Mouse (Mus musculus) liver, embryonic 13.5 days (tissue): ENCODE data around the gene Tnfrsf21. TPM values are rescaled to one million over a fixed set of nuclear protein-coding genes. Genes with fewer than 3 reads are reported as not detected.

Experiments
- ATAC-seq: fragments of 200-750 bp; cut with Nextera tagmentation; 2 replicates; pipeline ENCODE4 v1.8.0; 2017; ENCODE audit warnings: low read depth, mild to moderate bottlenecking, moderate number of reproducible peaks, moderate library complexity
- DNase-seq: peaks from one replicate; pipeline ENCODE4 v3.0.0; 2022
- H3K27ac ChIP-seq: fragments of 300-500 bp; sonication (generic); 2 replicates; pipeline ENCODE4 v1.5.1; 2015; ENCODE audit warnings: moderate library complexity, mild to moderate bottlenecking, inconsistent platforms
- H3K27me3 ChIP-seq: fragments of 300-500 bp; sonication (generic); 2 replicates; pipeline ENCODE4 v1.6.1; 2015; ENCODE audit warnings: mild to moderate bottlenecking, inconsistent platforms
- H3K36me3 ChIP-seq: fragments of 300-500 bp; sonication (generic); 2 replicates; pipeline ENCODE4 v1.6.1; 2015; ENCODE audit warnings: mild to moderate bottlenecking, inconsistent platforms
- H3K4me1 ChIP-seq: fragments of 300-500 bp; sonication (generic); replicated peaks from 2 replicates; pipeline ENCODE4 v1.6.1; 2015; ENCODE audit warnings: inconsistent platforms
- H3K4me2 ChIP-seq: fragments of 300-500 bp; sonication (generic); 2 replicates; pipeline ENCODE4 v1.6.1; 2015; ENCODE audit warnings: inconsistent platforms, mild to moderate bottlenecking, moderate library complexity
- H3K4me3 ChIP-seq: fragments of 300-500 bp; sonication (generic); replicated peaks from 2 replicates; pipeline ENCODE4 v1.5.1; 2015; ENCODE audit warnings: mild to moderate bottlenecking, inconsistent platforms
- H3K9ac ChIP-seq: fragments of 300-500 bp; sonication (generic); 2 replicates; pipeline ENCODE4 v1.6.1; 2015; ENCODE audit warnings: mild to moderate bottlenecking, inconsistent platforms
- H3K9me3 ChIP-seq: fragments of 300-500 bp; sonication (generic); replicated peaks from 2 replicates; pipeline ENCODE4 v1.6.1; 2016; ENCODE audit warnings: inconsistent platforms
- WGBS: fragments of 180-500 bp; shearing (Covaris S2); methylation state at CpG from one replicate; pipeline ENCODE4 v1.1.7; 2015; ENCODE audit not compliant: insufficient replicate concordance; 5-methylcytosine and 5-hydroxymethylcytosine counted together
- polyA plus RNA-seq: library from polyadenylated mRNA; unstranded; fragments of >200 nt; fragmentation: Nextera tagmentation; extraction: Ambion mirVana; gene quantifications from 2 replicates; pipeline ENCODE4 v1.2.1, GENCODE M21; 2015

Tnfrsf21 gene
- polyA plus RNA-seq, 1 experiment from 2014 or later = 25.6 TPM

DNA sequence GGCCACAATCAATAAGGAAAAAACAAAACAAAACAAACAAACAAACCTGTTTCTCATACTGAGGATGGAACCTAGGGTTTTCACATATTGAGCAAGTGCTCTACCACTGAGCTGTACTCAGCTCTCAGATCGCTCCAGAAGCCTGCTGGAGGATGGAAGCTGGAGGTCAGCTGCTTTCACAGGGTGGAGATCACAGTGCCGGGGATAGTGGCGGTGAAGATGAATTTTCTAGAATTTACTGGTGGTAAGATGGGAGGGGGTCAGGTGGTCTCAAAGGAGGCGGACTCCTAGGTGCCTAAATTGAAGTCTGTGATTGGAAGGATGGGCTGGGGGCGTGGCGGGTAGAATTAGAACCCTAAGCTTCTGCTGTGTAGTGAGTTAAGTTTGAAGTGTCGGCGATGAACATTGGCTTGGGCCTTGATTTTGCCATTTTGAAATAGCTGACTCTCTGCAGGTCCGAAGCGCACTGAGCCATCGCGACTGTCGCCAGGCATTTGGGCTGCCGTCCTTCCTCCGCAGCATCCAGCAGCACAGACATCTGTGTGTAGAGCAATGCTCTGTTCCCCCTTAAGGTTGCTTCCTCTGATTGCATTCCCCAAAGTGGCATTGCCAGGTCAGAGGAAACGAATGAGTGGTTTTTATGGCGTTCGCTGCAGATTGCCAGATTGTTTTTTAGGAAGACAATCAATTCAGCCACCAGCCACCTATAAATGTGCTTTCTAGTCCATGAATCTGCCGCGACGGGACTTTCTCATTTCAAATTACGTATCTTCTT lies 9.7 kb downstream of the Tnfrsf21 start:
- Histone ChIP-seq H3K4me2 (peak overlapping the region; percentile 64), H3K4me1 (peaks cover 95% of the 10 kb centered on the region), H3K4me3 (peak overlapping the region; percentile 41)

DNA sequence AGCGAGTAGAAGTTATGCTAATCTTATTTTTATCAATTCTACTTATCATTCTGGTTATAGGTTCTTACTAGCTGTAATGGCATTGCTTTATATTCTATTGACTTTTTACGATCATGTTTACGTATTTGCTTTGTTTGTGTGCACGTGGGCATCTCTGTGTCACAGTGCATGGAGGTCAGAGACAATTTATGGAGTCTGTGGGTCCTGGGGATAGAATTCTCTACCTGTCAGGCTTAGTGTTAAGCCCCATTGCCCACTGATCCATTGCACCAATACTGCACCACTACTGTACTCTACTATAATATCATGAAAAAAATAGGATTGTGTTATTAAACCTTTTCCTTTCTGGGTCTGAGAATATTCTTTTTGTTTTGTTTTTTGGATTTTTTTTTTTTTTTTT lies 10.4 kb downstream of the Tnfrsf21 start:
- no peak for ATAC-seq
- peaks cover 10% of the 10 kb centered on the region for H3K36me3 ChIP-seq
- H3K4me2 ChIP-seq = peak overlapping the region; percentile 64; the same call in 1 of the 2 replicates
- no peak overlapping the region for H3K4me3 ChIP-seq
- no peak for DNase-seq
- H3K9me3 ChIP-seq = no peaks in the 10 kb centered on the region
- H3K27me3 ChIP-seq = no peaks in the 10 kb centered on the region
- H3K9ac ChIP-seq = no peak overlapping the region
- 78% methylated on average over 4 of the region's 4 CpGs for WGBS
- peak overlapping the region; percentile 98 for H3K27ac ChIP-seq
- peaks cover 91% of the 10 kb centered on the region for H3K4me1 ChIP-seq

More for the DNA sequence above, 9.7 kb downstream of the Tnfrsf21 start:
- Histone ChIP-seq H3K9me3 (no peaks in the 10 kb centered on the region), H3K27me3 (no peaks in the 10 kb centered on the region), H3K9ac (peak overlapping the region; percentile 70), H3K27ac (peak overlapping the region; percentile 98), H3K36me3 (peaks cover 16% of the 10 kb centered on the region)
- ATAC-seq (no peak), DNase-seq (no peak)
- WGBS = 86% methylated on average over 22 of the region's 22 CpGs

DNA sequence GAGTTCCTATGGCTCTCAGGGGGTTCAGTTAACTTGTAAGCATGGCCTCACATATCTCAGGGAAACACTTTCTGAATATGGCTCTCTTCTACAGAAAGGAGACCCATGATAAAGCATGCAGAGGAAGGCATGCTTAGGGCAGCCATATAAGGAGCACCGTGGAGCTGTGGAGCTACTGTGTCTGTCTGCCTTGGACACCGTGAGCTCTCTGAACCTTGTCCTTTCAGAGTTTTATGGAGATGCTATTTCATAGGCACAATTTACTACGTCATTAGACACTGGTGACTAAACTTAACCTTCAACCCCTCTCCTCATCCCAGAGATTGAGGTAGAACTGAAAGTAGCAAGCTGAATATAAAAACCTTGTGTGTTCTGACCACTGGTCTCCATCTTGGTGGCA lies 13.2 kb downstream of the Tnfrsf21 start:
- Histone ChIP-seq H3K4me3 (no peak overlapping the region), H3K9me3 (no peaks in the 10 kb centered on the region), H3K27ac (peak overlapping the region; percentile 85), H3K36me3 (no peaks in the 10 kb centered on the region), H3K4me1 (peaks cover 79% of the 10 kb centered on the region), H3K4me2 (peak overlapping the region; percentile 35), H3K9ac (peak overlapping the region; percentile 55), H3K27me3 (no peaks in the 10 kb centered on the region)
- ATAC-seq = no peak
- WGBS = 58% methylated on average over 3 of the region's 3 CpGs
- no peak for DNase-seq

DNA sequence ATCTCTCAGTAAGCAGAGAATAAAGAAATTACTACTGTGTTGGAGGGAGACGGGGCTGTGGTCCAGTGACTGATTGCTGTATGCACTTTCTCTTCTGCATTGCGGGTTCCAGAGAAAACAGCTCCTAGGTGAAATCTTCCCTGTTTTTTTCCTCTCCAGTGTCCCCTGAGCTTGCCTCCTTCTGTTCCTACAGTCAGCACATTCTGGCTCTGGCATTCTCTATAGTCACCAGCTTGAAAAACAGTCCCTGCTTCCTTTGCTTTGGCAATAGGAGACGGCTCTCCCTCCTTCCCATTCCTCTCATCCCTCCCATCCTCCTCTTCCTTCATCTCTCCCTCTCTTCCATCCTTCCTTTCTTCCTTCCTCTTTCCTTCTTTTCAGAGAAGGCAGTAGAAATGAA lies 13.9 kb downstream of the Tnfrsf21 start:
- WGBS = 87% methylated on average over 3 of the region's 3 CpGs
- Histone ChIP-seq H3K9ac (0 out of 2 replicates have a peak overlapping the region, but pooled peaks have one; percentile 55), H3K27ac (peak overlapping the region; percentile 85), H3K4me1 (peaks cover 81% of the 10 kb centered on the region), H3K36me3 (no peaks in the 10 kb centered on the region), H3K27me3 (no peaks in the 10 kb centered on the region), H3K4me3 (no peak overlapping the region), H3K9me3 (no peaks in the 10 kb centered on the region), H3K4me2 (no peak overlapping the region)
- ATAC-seq (no peak), DNase-seq (no peak)

DNA sequence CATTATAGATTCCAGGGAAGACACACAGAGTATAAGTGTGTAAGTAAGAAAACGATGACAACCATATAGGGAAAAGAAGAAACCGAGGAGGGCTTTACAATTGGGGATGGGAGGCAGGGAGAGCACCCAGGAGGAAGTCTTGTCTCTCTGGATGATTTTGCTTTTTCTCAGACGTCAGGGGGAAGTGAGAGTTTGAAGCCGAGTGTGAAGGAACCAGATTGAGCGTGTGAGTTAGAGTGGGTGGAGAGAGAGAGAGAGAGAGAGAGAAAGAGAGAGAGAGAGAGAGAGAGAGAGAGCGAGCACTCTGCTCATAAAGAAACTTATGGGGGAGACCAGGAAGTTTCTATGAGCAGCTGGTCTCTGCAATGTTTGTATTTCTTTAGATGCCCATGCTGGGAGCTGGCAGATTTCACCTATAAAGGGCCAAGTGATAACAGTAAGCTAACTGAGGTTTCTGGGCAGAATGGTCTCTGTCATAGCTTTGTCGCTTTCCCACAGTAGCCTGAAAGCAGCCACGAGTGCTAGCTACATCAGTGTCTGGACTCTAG lies 16.2 kb downstream of the Tnfrsf21 start:
- WGBS = 64% methylated on average over 8 of the region's 8 CpGs
- H3K27ac ChIP-seq = peak overlapping the region; percentile 65
- ATAC-seq = no peak
- H3K4me2 ChIP-seq = no peak overlapping the region
- H3K4me1 ChIP-seq = peaks cover 82% of the 10 kb centered on the region
- DNase-seq = no peak
- no peak overlapping the region for H3K9ac ChIP-seq
- H3K27me3 ChIP-seq = no peaks in the 10 kb centered on the region
- no peak overlapping the region for H3K4me3 ChIP-seq
- no peaks in the 10 kb centered on the region for H3K9me3 ChIP-seq
- peaks cover 7% of the 10 kb centered on the region for H3K36me3 ChIP-seq

DNA sequence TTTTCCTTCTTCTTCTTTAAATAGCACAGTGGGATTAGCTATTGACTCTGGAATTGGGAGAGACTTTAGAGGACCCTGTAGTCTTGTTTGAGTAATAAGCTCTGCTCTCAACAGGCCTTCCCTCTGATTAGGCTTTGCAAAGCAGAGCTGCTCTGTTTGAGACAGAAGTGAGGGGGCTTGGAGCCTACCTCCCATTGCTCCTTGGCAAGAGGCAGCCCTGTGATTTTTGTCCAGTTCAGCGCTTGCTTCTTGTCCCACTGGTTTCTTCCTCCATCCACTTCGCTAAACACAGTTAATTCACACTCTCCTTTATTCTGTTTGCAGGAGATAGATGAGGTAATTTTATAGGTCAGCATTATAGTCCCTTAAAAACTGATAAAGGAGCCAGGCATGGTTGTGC lies 19.0 kb downstream of the Tnfrsf21 start:
- peaks cover 35% of the 10 kb centered on the region for H3K36me3 ChIP-seq
- peak overlapping the region; percentile 53; the same call in 1 of the 2 replicates for H3K4me2 ChIP-seq
- no peaks in the 10 kb centered on the region for H3K9me3 ChIP-seq
- WGBS = 78% methylated on average over 2 of the region's 2 CpGs
- peaks cover 70% of the 10 kb centered on the region for H3K4me1 ChIP-seq
- H3K27me3 ChIP-seq = no peaks in the 10 kb centered on the region
- peak overlapping the region; percentile 60; the same call in 1 of the 2 replicates for H3K9ac ChIP-seq
- ATAC-seq (no peak), DNase-seq (no peak)
- H3K27ac ChIP-seq = peak overlapping the region; percentile 78
- H3K4me3 ChIP-seq = no peak overlapping the region

DNA sequence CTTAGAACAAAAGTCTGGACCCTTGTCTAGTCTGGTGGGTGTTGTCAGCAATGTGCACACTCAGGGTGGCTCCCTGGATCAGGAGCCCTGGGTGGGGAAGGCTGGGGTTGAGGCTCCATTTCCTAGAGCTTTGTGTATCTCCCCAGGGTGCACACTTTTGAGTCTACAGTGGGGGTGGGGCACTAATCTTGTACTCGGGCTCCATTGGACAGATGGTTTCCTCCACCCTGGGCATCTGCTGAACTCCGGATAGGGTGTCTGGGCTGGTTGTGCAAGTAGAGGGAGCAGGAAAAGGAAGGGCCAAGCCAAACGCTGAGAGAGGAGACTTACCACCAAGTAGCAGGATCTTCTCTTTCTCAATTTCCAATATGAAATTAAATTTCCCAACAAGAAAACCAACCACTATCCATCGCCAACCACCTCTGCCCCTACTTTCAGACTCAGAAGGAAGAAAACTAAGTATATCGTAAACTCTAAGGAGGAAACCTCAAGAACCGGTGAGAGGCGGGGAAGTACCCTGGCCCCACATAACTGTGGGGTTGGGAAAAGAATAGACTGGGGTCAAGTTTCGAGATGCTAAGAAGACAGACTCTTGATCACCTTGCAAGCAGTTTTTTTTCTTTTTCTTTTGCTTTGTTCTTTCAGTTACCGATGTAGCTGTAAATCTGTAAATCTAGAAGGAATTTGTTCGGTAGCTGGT lies 19.9 kb downstream of the Tnfrsf21 start:
- ATAC-seq = peak; percentile 97
- Histone ChIP-seq H3K27ac (peak overlapping the region; percentile 78), H3K4me1 (peaks cover 70% of the 10 kb centered on the region), H3K36me3 (peaks cover 43% of the 10 kb centered on the region), H3K9me3 (no peaks in the 10 kb centered on the region), H3K27me3 (no peaks in the 10 kb centered on the region), H3K9ac (peak overlapping the region; percentile 60), H3K4me2 (peak overlapping the region; percentile 53), H3K4me3 (peak overlapping the region; percentile 15)
- DNase-seq = peak; percentile 72
- WGBS = 43% methylated on average over 10 of the region's 10 CpGs

DNA sequence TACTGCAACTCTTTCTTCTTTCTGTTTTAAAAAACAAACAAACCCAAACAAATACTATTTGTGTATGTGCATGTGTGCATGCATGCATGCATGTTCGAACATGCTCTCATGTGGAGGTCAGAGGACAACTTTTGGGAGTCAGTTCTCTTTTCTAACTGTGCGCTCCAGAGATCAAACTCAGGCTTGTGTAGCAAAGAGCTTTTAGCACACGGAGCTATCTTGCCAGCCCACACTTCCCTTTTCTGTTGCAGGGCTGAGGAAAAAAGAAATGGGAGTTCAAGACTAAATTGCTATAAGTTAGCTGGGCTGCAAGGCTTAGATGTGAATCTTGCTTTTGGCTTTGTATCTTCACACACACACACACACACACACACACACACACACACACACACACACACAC lies 24.2 kb downstream of the Tnfrsf21 start:
- Histone ChIP-seq H3K9ac (no peak overlapping the region), H3K4me1 (peaks cover 60% of the 10 kb centered on the region), H3K4me2 (no peak overlapping the region), H3K9me3 (no peaks in the 10 kb centered on the region), H3K36me3 (peaks cover 83% of the 10 kb centered on the region), H3K4me3 (no peak overlapping the region), H3K27ac (peak overlapping the region; percentile 51; the same call in 1 of the 2 replicates), H3K27me3 (no peaks in the 10 kb centered on the region)
- 35% methylated on average over 3 of the region's 3 CpGs for WGBS
- no peak for ATAC-seq
- DNase-seq = no peak

DNA sequence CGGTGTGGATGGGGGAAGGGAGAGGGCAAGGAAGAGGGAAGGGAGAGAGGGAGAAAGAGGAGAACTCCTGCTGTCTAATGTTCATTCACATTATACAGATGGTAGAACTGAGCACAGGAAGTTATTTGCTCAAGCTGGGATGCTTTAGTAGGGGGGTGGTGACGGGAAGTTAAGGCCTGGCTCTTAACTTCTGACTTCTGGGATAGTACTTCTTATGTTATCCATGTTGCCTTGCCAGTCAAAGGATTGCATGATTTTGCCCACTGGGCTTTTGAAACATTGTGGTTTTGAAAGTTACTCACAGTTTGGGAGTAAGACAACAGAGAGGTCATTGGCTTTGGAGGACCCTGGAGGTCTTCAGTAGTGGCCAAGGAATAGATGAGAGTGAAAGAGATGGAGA lies 34.3 kb downstream of the Tnfrsf21 start:
- peaks cover 12% of the 10 kb centered on the region for H3K4me1 ChIP-seq
- no peak overlapping the region for H3K4me3 ChIP-seq
- H3K9me3 ChIP-seq = no peaks in the 10 kb centered on the region
- H3K27me3 ChIP-seq = no peaks in the 10 kb centered on the region
- H3K36me3 ChIP-seq = peaks cover 86% of the 10 kb centered on the region
- no peak for ATAC-seq
- 93% methylated on average over 2 of the region's 2 CpGs for WGBS
- no peak overlapping the region for H3K4me2 ChIP-seq
- no peak overlapping the region for H3K27ac ChIP-seq
- DNase-seq = no peak
- no peak overlapping the region for H3K9ac ChIP-seq

DNA sequence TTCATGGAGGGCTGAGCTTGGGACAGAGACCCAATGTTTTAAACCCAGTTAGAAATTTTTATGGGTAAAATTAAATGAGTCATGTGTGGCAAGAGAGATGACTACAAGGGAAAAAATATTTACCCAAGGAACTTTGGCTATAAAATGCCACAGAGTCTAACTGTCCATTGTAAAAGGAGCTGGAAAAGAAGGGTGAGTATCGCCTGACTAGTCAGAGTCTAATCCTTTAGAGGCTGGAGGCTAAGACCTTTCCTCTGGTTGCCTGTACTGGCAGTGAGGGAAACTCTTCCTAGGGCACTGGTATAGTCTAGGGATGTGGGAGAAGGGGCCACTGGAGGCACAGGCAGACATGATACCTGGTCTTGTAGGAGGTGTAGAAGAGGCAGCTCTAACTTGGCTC lies 36.4 kb downstream of the Tnfrsf21 start:
- 88% methylated on average over 1 of the region's 1 CpGs for WGBS
- Histone ChIP-seq H3K9me3 (no peaks in the 10 kb centered on the region), H3K4me2 (no peak overlapping the region), H3K4me3 (no peak overlapping the region), H3K9ac (no peak overlapping the region), H3K27ac (no peak overlapping the region), H3K36me3 (peaks cover 80% of the 10 kb centered on the region), H3K27me3 (no peaks in the 10 kb centered on the region), H3K4me1 (peaks cover 31% of the 10 kb centered on the region)
- ATAC-seq (no peak), DNase-seq (no peak)

DNA sequence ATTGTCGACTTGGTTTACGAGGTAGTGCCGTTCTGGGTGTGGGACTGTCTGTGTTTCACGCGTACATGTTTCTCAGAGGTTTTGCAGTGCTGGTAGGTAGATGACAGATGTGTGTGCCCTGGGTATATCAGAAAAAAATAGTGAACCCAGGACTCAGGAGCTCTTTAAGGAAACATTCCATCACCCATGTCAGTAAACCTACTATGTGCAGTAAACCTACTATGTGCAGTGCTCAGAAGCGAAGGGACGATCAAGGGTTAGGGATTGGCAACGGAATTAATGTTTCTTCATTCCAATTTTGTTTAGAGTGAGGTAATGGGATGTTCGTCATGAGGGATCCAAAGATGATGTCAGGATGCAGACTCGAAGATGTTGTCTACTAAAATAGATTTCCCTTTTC lies 37.6 kb downstream of the Tnfrsf21 start:
- DNase-seq (no peak), ATAC-seq (no peak)
- H3K4me2 ChIP-seq = no peak overlapping the region
- peaks cover 42% of the 10 kb centered on the region for H3K4me1 ChIP-seq
- no peak overlapping the region for H3K27ac ChIP-seq
- WGBS = 90% methylated on average over 10 of the region's 10 CpGs
- H3K9ac ChIP-seq = no peak overlapping the region
- H3K27me3 ChIP-seq = no peaks in the 10 kb centered on the region
- peaks cover 68% of the 10 kb centered on the region for H3K36me3 ChIP-seq
- H3K9me3 ChIP-seq = no peaks in the 10 kb centered on the region
- no peak overlapping the region for H3K4me3 ChIP-seq
